Mouse (Mus musculus) CH12.LX (cell line): ENCODE measurements around the gene Golga4.
A peak's percentile ranks its signal among the peaks of the same experiment; 100 is the strongest.

Source experiments
- BHLHE40 ChIP-seq: IDR thresholded peaks from 2 replicates; pipeline ENCODE4 v1.6.1; 2011; ENCODE audit warnings: mild to moderate bottlenecking, low read depth, low read length, improper control_type of control experiment
- CTCF ChIP-seq, 2 experiments: IDR thresholded peaks in 1 of 2; conservative IDR thresholded peaks in 1 of 2; 2 replicates each; pipeline ENCODE4 v1.5.1; 2011 to 2012; ENCODE audit warnings: low read depth in 2 of 2, low read length in 2 of 2, improper control_type of control experiment in 1 of 2, inconsistent platforms in 1 of 2, mild to moderate bottlenecking in 1 of 2, moderate library complexity in 1 of 2
- ELF1 ChIP-seq: IDR thresholded peaks from 2 replicates; pipeline ENCODE4 v1.6.1; 2014; ENCODE audit warnings: low read depth, mild to moderate bottlenecking, inconsistent platforms, low read length, improper control_type of control experiment
- JUN ChIP-seq: IDR thresholded peaks from 2 replicates; pipeline ENCODE4 v1.6.1; 2011; ENCODE audit warnings: low read depth, mild to moderate bottlenecking, low read length, improper control_type of control experiment, moderate library complexity; ENCODE audit not compliant: insufficient read depth
- NELFE ChIP-seq: IDR thresholded peaks from 2 replicates; pipeline ENCODE4 v1.6.1; 2011; ENCODE audit warnings: low read depth, low read length, improper control_type of control experiment
- POLR2A ChIP-seq: IDR thresholded peaks from 2 replicates; pipeline ENCODE4 v1.6.1; 2011; ENCODE audit warnings: low read depth, mild to moderate bottlenecking, improper control_type of control experiment, low read length
- POLR2AphosphoS2 ChIP-seq: IDR thresholded peaks from 2 replicates; pipeline ENCODE4 v1.6.1; 2011; ENCODE audit warnings: low read depth, low read length, improper control_type of control experiment
- SIN3A ChIP-seq: IDR thresholded peaks from 2 replicates; pipeline ENCODE4 v1.6.1; 2012; ENCODE audit warnings: low read length, improper control_type of control experiment, inconsistent platforms
- TCF12 ChIP-seq: IDR thresholded peaks from 2 replicates; pipeline ENCODE4 v1.6.1; 2014; ENCODE audit warnings: low read depth, mild to moderate bottlenecking, inconsistent platforms, low read length, improper control_type of control experiment
- USF2 ChIP-seq: conservative IDR thresholded peaks from 2 replicates; pipeline ENCODE4 v1.6.1; 2011; ENCODE audit warnings: low read depth, low read length, improper control_type of control experiment
- ZKSCAN1 ChIP-seq: IDR thresholded peaks from 2 replicates; pipeline ENCODE4 v1.6.1; 2012; ENCODE audit warnings: low read depth, inconsistent platforms, low read length, improper control_type of control experiment, borderline replicate concordance

- TF ChIP-seq TCF12 (no peak), CTCF (conservative IDR thresholded peaks at IDR 0.05 in 1 of 2, IDR thresholded peaks at IDR 0.05 in 1 of 2; ENCODE audit: low read depth in 2 of 2, low read length in 2 of 2) (peak; percentile 13 to 26; a peak in 1 of 4 replicates), POLR2A (no peak), ELF1 (no peak), JUN (no peak), NELFE (no peak), ZKSCAN1 (no peak), POLR2AphosphoS2 (no peak), USF2 (no peak), BHLHE40 (no peak), SIN3A (no peak)
Measured at GRCm38 (mm10) chr9:118494106-118494505, 12.0 kb upstream of the Golga4 start.
